Mouse (Mus musculus): ENCODE data around the gene Msn. TPM values are rescaled to one million over a fixed set of nuclear protein-coding genes. Genes with fewer than 3 reads are reported as not detected.
A peak's percentile ranks its signal among the peaks of the same experiment; 100 is the strongest.

Msn gene
- polyA plus RNA-seq (2016; fragmentation: Nextera tagmentation; extraction: Ambion mirVana), result 73.5 and 77.4 TPM in 2 replicates

DNA sequence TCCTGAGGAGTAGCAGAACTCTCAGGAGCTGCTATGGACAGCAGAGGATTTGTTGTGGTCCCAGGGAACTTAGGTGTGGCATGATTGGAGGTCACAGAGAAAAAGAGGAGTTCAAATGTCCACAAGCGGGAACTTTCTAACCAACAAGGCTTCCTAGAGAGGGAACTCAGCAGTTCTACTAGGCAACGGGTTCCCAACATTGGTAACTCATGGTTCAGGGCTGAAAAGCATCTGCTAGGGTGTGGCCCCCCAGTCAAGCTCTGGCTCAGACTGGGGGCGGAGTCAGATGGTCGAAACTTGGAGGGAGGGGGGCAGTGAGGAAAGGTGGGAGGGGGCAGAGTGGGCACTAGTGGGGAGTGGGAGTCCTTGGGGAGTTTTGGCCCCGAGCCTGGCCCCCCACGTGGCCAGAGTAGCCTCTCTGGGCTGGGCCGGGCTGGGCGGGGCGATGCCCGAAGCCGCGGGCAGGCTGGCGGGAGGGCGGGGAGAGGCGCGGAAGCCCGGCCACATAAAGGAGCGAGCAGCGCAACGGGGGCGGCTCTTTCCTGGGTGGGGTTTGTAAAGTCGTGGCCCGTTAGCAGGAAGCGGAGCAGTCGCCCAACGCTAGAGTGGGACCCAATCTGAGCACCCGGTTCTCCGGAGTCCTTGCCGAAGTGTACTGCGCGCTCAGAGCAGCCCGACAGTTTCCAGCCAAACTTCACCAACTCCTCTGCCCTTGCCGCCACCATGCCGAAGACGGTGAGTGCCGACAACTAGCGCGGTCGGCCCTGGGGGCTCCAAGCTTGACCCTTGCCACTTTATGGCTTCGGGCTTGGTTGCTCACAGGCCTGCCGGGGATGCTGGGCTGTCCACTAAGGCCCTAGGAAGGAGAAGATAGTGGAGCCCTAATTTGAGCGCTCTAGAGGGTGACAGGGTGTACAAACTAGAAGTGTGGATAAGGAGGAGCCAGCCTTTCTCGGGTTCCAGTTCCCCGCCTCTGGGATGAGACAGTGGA, at the start of gene Msn:
Gene Msn, plus strand, starts transcription at position 534 of the 991 bp plus-strand sequence.
- Histone ChIP-seq H3K27me3 (no peaks in the 10 kb centered on the region), H3K27ac (0 out of 2 replicates have a peak within 1 kb of the TSS, but pooled peaks have one; percentile 41), H3K4me2 (replicated peaks) (peak within 1 kb of the TSS; percentile 54), H3K4me3 (peak within 1 kb of the TSS; percentile 50), H3K36me3 (no peaks in the 10 kb centered on the region), H3K9me3 (no peaks in the 10 kb centered on the region), H3K4me1 (no peaks in the 10 kb centered on the region), H3K9ac (peak within 1 kb of the TSS; percentile 47)
- 24% methylated on average over 41 of the region's 44 CpGs for WGBS
- peak; percentile 74 for ATAC-seq (ENCODE audit: insufficient number of reproducible peaks, insufficient read depth, low FRiP score, low TSS enrichment)

- WGBS, result 39% methylated on average over 1 of the region's 1 CpGs
- no peak for ATAC-seq (ENCODE audit: insufficient number of reproducible peaks, insufficient read depth, low FRiP score, low TSS enrichment)
- Histone ChIP-seq H3K36me3 (no peaks in the 10 kb centered on the region), H3K9me3 (no peaks in the 10 kb centered on the region), H3K4me1 (no peaks in the 10 kb centered on the region), H3K4me3 (no peak overlapping the region), H3K4me2 (replicated peaks) (no peak overlapping the region), H3K27me3 (no peaks in the 10 kb centered on the region), H3K27ac (no peak overlapping the region), H3K9ac (no peak overlapping the region)
These were observed 43.0 kb upstream of the Msn start for GRCm38 (mm10) chrX:96052798-96053197.

- Histone ChIP-seq H3K27ac (no peak overlapping the region), H3K36me3 (no peaks in the 10 kb centered on the region), H3K9ac (no peak overlapping the region), H3K4me2 (replicated peaks) (no peak overlapping the region), H3K9me3 (no peaks in the 10 kb centered on the region), H3K4me3 (no peak overlapping the region), H3K4me1 (no peaks in the 10 kb centered on the region), H3K27me3 (no peaks in the 10 kb centered on the region)
- no peak for ATAC-seq (ENCODE audit: insufficient number of reproducible peaks, insufficient read depth, low FRiP score, low TSS enrichment)
These were observed 18.1 kb upstream of the Msn start for GRCm38 (mm10) chrX:96077747-96078146.

- Histone ChIP-seq H3K9ac (no peak overlapping the region), H3K4me3 (no peak overlapping the region), H3K27me3 (no peaks in the 10 kb centered on the region), H3K27ac (no peak overlapping the region), H3K4me1 (no peaks in the 10 kb centered on the region), H3K36me3 (no peaks in the 10 kb centered on the region), H3K9me3 (no peaks in the 10 kb centered on the region), H3K4me2 (replicated peaks) (no peak overlapping the region)
- WGBS, result 47% methylated on average over 2 of the region's 2 CpGs
- no peak for ATAC-seq (ENCODE audit: insufficient number of reproducible peaks, insufficient read depth, low FRiP score, low TSS enrichment)
These were observed 9.6 kb upstream of the Msn start for GRCm38 (mm10) chrX:96086259-96086658.

DNA sequence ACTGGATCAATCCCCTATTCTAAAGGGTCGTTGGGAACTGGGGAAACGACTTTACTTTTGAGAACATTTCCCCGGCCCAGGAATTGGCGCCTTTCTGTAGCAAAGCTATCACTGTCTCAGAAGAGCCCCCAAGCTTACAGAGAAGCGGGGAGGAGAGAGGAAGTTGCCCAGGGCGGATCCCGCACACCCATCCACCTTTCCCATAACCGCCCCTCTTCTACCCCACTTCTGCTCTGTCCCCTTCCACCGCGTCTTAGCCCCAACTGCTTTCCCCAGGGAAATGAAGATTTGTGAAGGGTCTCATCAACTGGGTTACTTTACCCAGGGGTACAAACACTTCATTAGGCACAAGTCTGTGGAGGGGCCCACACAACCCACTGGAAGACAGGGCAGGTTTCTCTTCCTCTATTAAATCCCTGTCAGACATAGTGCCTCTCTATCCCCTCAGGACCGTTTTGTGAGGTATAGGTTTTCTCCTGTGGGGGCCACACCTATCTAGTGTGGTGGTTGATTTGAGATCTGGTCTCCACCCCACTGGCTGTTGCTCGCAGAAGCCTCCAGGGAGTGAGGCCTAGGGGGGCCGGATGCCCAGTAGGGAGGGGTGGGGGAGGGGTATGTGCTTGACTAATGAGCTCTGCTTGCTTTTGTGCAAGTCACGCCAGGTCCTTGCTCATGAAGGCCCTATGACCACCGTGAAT, 820 bp downstream of the Msn start:
- no peak for ATAC-seq (ENCODE audit: insufficient number of reproducible peaks, insufficient read depth, low FRiP score, low TSS enrichment)
- H3K4me3 ChIP-seq, result peak overlapping the region; percentile 50
- no peaks in the 10 kb centered on the region for H3K9me3 ChIP-seq
- no peak overlapping the region for H3K27ac ChIP-seq
- H3K9ac ChIP-seq, result peak overlapping the region; percentile 47
- no peaks in the 10 kb centered on the region for H3K36me3 ChIP-seq
- no peaks in the 10 kb centered on the region for H3K27me3 ChIP-seq
- 20% methylated on average over 15 of the region's 15 CpGs for WGBS
- H3K4me2 ChIP-seq (replicated peaks), result peak overlapping the region; percentile 54
- H3K4me1 ChIP-seq, result no peaks in the 10 kb centered on the region

- 47% methylated on average over 5 of the region's 5 CpGs for whole genome bisulfite sequencing
- H3K9ac ChIP-seq, result no peak overlapping the region
These were observed 1.7 kb downstream of the Msn start for GRCm38 (mm10) chrX:96097491-96097970.

DNA sequence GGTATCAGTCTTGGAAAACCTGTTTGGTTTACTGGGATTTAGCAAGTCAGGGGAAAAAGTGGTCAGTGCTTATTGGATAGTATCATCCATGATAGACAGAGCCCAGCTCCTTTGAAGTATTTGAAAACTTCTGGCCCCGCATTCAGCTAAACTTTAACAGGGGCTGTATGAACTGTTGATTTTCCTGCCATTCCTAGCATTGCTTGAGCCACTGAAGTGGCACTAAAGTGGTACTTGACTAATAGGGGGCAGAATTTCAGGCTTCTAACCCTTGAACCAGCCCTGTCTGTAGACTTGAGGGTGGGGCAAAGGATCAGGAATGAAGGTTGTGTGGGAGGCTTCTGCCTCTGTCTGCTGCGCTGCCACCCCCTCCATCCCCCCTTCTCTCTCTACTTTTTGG, 3.2 kb downstream of the Msn start:
- no peak overlapping the region for H3K9ac ChIP-seq
- no peak for ATAC-seq (ENCODE audit: insufficient number of reproducible peaks, insufficient read depth, low FRiP score, low TSS enrichment)
- WGBS, result 83% methylated on average over 2 of the region's 2 CpGs
- H3K4me3 ChIP-seq, result no peak overlapping the region
- no peaks in the 10 kb centered on the region for H3K9me3 ChIP-seq
- H3K4me1 ChIP-seq, result no peaks in the 10 kb centered on the region
- no peaks in the 10 kb centered on the region for H3K36me3 ChIP-seq
- H3K4me2 ChIP-seq (replicated peaks), result no peak overlapping the region
- no peak overlapping the region for H3K27ac ChIP-seq
- no peaks in the 10 kb centered on the region for H3K27me3 ChIP-seq

More at GRCm38 (mm10) chrX:96097491-96097970, 1.7 kb downstream of the Msn start:
- Histone ChIP-seq H3K9me3 (no peaks in the 10 kb centered on the region), H3K27ac (no peak overlapping the region), H3K4me3 (peak overlapping the region; percentile 50), H3K36me3 (no peaks in the 10 kb centered on the region), H3K4me2 (replicated peaks) (peak overlapping the region; percentile 54), H3K4me1 (no peaks in the 10 kb centered on the region), H3K27me3 (no peaks in the 10 kb centered on the region)
- no peak for ATAC-seq (ENCODE audit: insufficient number of reproducible peaks, insufficient read depth, low FRiP score, low TSS enrichment)

DNA sequence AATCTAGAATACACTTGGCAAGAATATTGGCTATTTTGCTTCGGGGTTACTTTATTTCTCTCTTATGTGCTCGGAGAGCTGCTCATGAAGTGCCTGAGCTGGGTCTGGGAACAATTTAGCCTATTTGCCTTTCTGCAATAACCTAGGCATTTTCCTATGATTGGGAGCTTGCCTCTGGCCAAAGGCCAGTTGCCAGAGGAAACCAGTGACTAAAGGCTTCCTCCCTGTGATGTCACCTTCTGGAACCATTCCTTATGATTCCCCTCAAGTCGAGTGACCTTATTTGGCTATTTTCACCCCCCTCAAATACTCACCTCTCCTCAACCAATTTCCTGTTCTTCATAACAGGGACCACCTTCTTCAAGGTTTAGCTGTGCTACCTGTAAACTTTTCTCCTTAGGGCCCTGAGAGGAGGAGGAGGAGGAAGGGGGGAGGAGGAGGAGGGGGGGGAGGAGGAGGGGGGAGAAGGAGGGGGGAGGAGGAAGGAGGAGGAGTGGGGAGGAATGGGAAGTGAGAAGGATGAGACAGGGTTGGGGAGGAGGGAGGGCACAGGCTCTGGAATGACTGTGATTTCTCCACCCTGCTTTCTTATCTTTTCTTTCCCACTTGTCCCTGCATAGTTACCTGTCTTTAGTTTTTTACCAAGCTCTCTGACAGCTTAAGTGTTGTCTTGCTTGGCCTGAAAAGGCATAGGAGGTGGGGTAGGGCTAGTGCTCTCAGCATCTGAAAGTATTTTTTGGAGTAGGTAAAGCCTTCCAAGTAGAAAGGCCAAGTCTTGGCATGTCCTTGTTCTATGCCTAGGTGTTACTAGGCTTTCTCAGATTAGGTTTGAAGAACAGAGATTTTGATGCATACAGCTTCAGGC, 11.8 kb downstream of the Msn start:
- Histone ChIP-seq H3K27ac (no peak overlapping the region), H3K9me3 (no peaks in the 10 kb centered on the region), H3K9ac (no peak overlapping the region), H3K36me3 (no peaks in the 10 kb centered on the region), H3K4me1 (no peaks in the 10 kb centered on the region), H3K4me2 (replicated peaks) (no peak overlapping the region), H3K4me3 (no peak overlapping the region), H3K27me3 (no peaks in the 10 kb centered on the region)
- 35% methylated on average over 3 of the region's 3 CpGs for WGBS
- no peak for ATAC-seq (ENCODE audit: insufficient number of reproducible peaks, insufficient read depth, low FRiP score, low TSS enrichment)

DNA sequence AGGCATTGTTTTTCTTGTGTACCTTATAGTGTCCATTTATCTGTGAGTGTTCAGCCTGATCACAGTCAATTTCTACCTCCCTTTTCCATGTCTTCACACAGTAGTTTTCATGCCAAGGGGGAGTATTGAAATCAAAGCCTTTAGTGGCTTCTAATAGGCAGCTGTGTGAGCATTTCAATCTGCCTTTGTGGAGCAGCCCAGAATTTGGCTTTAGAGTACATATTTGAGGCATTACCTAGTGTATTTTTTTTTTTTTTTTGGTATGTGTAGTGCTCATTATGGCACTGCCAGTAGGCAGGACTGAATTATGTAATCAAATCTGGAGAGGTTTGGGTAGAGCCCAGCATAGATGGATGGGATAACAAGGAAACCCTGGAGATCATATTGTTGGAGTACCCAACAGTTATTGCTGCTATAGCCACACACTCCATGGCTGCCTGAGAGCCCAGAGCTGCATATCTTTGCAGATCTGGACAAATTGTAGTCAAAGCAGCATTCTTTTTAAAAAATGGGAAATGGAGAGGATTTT, 17.3 kb downstream of the Msn start:
- no peak overlapping the region for H3K4me3 ChIP-seq
- H3K9me3 ChIP-seq, result no peaks in the 10 kb centered on the region
- H3K36me3 ChIP-seq, result no peaks in the 10 kb centered on the region
- H3K9ac ChIP-seq, result no peak overlapping the region
- no peak overlapping the region for H3K27ac ChIP-seq
- H3K27me3 ChIP-seq, result no peaks in the 10 kb centered on the region
- ATAC-seq (ENCODE audit: insufficient number of reproducible peaks, insufficient read depth, low FRiP score, low TSS enrichment), result no peak
- H3K4me1 ChIP-seq, result no peaks in the 10 kb centered on the region
- H3K4me2 ChIP-seq (replicated peaks), result no peak overlapping the region

DNA sequence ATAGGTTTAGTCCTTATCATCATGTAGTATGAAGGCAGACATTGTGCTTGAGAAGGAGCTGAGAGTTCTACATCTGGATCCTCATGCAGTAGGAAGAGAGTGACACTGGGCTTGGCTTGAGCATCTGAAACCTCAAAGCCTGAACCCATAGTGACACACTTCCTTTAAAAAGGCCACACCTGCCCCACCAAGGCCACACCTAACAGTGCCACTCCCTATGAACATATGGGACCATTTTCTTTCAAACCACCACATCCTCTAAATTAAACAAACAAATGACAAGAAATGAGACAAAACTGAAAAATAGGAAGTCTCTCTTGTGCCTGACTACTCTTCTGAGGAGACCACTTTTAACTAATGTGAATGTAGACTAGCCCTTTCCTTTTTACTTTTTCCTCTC, 19.7 kb downstream of the Msn start:
- ATAC-seq (ENCODE audit: insufficient number of reproducible peaks, insufficient read depth, low FRiP score, low TSS enrichment), result no peak
- H3K4me3 ChIP-seq, result no peak overlapping the region
- H3K4me2 ChIP-seq (replicated peaks), result no peak overlapping the region
- no peaks in the 10 kb centered on the region for H3K36me3 ChIP-seq
- H3K27ac ChIP-seq, result no peak overlapping the region
- H3K9me3 ChIP-seq, result no peaks in the 10 kb centered on the region
- H3K4me1 ChIP-seq, result no peaks in the 10 kb centered on the region
- no peak overlapping the region for H3K9ac ChIP-seq
- no peaks in the 10 kb centered on the region for H3K27me3 ChIP-seq

GRCm38 (mm10) chrX:96117366-96117765, 21.5 kb downstream of the Msn start:
- 92% methylated on average over 1 of the region's 1 CpGs for WGBS

More at GRCm38 (mm10) chrX:96117366-96117765, 21.5 kb downstream of the Msn start:
- Histone ChIP-seq H3K36me3 (no peaks in the 10 kb centered on the region), H3K4me3 (no peak overlapping the region), H3K4me2 (replicated peaks) (no peak overlapping the region), H3K27ac (no peak overlapping the region), H3K9ac (no peak overlapping the region), H3K4me1 (no peaks in the 10 kb centered on the region), H3K9me3 (no peaks in the 10 kb centered on the region), H3K27me3 (no peaks in the 10 kb centered on the region)
- no peak for ATAC-seq (ENCODE audit: insufficient number of reproducible peaks, insufficient read depth, low FRiP score, low TSS enrichment)
